Mouse (Mus musculus) lung, adult 2 months (tissue): ENCODE data around the gene Camkmt.

Experiments used
- CTCF ChIP-seq: fragments of 200-500 bp; IDR thresholded peaks from 2 replicates; pipeline ENCODE4 v1.5.1; 2011; ENCODE audit warnings: mild to moderate bottlenecking, low read length, control low read depth; ENCODE audit not compliant: insufficient read depth
- POLR2A ChIP-seq: fragments of 200-500 bp; IDR thresholded peaks from 2 replicates; pipeline ENCODE4 v1.6.1; 2011; ENCODE audit warnings: low read depth, mild to moderate bottlenecking, control low read depth, low read length, borderline replicate concordance; ENCODE audit errors: extremely low read depth

DNA sequence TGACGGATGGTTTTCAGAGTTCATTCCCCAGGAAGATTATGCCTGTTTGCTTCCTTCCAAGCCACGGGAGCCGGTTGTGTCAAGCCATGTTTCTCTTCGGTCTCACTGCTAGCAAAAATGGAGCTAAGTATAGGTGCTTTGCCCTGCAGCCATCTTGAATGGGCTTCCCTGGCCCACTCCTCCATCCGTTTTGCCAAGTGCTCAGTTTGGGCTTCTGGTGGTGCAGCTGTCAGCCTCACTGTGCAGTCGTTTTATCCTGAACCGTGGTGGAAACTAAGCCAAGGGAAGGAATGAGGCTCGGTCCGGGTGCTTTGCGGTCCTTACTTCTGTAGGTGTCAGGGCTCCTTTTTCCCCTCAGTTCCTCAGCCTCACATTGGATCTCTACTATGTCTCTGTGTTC is 263.3 kb downstream of the Camkmt start:
- no peak for TF ChIP-seq CTCF
- TF ChIP-seq POLR2A = no peak
